Mouse (Mus musculus) lung, embryonic 15.5 days (tissue): ENCODE results near the gene Cipc. TPM values are rescaled to one million over a fixed set of nuclear protein-coding genes. Genes with fewer than 3 reads are reported as not detected.

Experiments used
- ATAC-seq: fragments of 200-750 bp; cut with Nextera tagmentation; 2 replicates; pipeline ENCODE4 v1.8.0; 2017; ENCODE audit warnings: moderate number of reproducible peaks, borderline replicate concordance; ENCODE audit not compliant: low FRiP score, low TSS enrichment; ENCODE audit errors: extremely low read depth
- H3K27ac ChIP-seq: fragments of 300-500 bp; sonication (generic); 2 replicates; pipeline ENCODE4 v1.5.1; 2015; ENCODE audit warnings: moderate library complexity, mild to moderate bottlenecking, inconsistent platforms
- H3K27me3 ChIP-seq: fragments of 300-500 bp; sonication (generic); 2 replicates; pipeline ENCODE4 v1.6.1; 2015; ENCODE audit warnings: inconsistent platforms
- H3K36me3 ChIP-seq: fragments of 300-500 bp; sonication (generic); 2 replicates; pipeline ENCODE4 v1.6.1; 2015; ENCODE audit warnings: inconsistent platforms
- H3K4me1 ChIP-seq: fragments of 300-500 bp; sonication (generic); 2 replicates; pipeline ENCODE4 v1.6.1; 2015; ENCODE audit warnings: inconsistent platforms
- H3K4me2 ChIP-seq: fragments of 300-500 bp; sonication (generic); 2 replicates; pipeline ENCODE4 v1.6.1; 2015; ENCODE audit warnings: inconsistent platforms, mild to moderate bottlenecking, moderate library complexity
- H3K4me3 ChIP-seq: fragments of 300-500 bp; sonication (generic); 2 replicates; pipeline ENCODE4 v1.5.1; 2015; ENCODE audit warnings: mild to moderate bottlenecking, inconsistent platforms
- H3K9ac ChIP-seq: fragments of 300-500 bp; sonication (generic); 2 replicates; pipeline ENCODE4 v1.6.1; 2015; ENCODE audit warnings: inconsistent platforms
- H3K9me3 ChIP-seq: fragments of 300-500 bp; sonication (generic); 2 replicates; pipeline ENCODE4 v1.6.1; 2016; ENCODE audit warnings: inconsistent platforms
- WGBS: fragments of 180-500 bp; shearing (Covaris S2); methylation state at CpG from one replicate; pipeline ENCODE4 v1.1.7; 2015; 5-methylcytosine and 5-hydroxymethylcytosine counted together
- polyA plus RNA-seq: library from polyadenylated mRNA; unstranded; fragments of >200 nt; fragmentation: Nextera tagmentation; extraction: Ambion mirVana; gene quantifications from 2 replicates; pipeline ENCODE4 v1.2.1, GENCODE M21; 2015

Gene Cipc
- polyA plus RNA-seq, 1 experiment from 2014 or later, result 19.2 TPM

GRCm38 (mm10) chr12:86984194-86984555, 37.3 kb downstream of the Cipc start:
- ATAC-seq, result no peak
- Histone ChIP-seq H3K4me1 (no peaks in the 10 kb centered on the region), H3K27ac (no peak overlapping the region), H3K4me3 (no peak overlapping the region), H3K9ac (no peak overlapping the region), H3K27me3 (peaks cover 72% of the 10 kb centered on the region), H3K4me2 (no peak overlapping the region), H3K9me3 (no peaks in the 10 kb centered on the region), H3K36me3 (no peaks in the 10 kb centered on the region)
- 5% methylated on average over 6 of the region's 6 CpGs for WGBS

DNA sequence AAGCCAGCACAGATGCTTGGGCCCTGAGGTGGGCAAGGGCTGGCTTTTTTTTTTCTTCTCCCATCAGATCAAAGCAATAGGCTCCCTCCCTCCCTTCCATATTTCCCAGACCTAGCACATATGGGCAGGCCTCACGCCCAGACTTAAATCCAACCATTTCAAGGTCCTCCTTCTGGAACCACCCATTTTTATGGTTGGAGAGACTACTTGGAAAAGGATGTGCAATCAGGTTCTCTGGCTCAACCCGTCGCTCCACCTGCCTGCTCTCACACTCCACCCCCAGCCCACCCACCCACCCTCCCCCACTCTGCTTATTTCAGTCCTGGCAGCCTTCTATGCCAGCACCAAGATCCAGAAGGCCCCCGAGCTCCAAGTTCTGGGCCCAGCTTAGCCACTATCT, 39.7 kb downstream of the Cipc start:
- Histone ChIP-seq H3K27ac (no peak overlapping the region), H3K36me3 (no peaks in the 10 kb centered on the region), H3K9ac (no peak overlapping the region), H3K4me3 (no peak overlapping the region), H3K4me1 (peaks cover 8% of the 10 kb centered on the region), H3K27me3 (peaks cover 84% of the 10 kb centered on the region), H3K9me3 (no peaks in the 10 kb centered on the region), H3K4me2 (no peak overlapping the region)
- 63% methylated on average over 4 of the region's 4 CpGs for WGBS
- no peak for ATAC-seq

- H3K9ac ChIP-seq, result no peak overlapping the region
- peaks cover 77% of the 10 kb centered on the region for H3K27me3 ChIP-seq
- H3K4me2 ChIP-seq, result no peak overlapping the region
- H3K4me1 ChIP-seq, result peaks cover 8% of the 10 kb centered on the region
- 42% methylated on average over 16 of the region's 16 CpGs for WGBS
- no peak overlapping the region for H3K27ac ChIP-seq
- H3K36me3 ChIP-seq, result no peaks in the 10 kb centered on the region
- H3K4me3 ChIP-seq, result no peak overlapping the region
- H3K9me3 ChIP-seq, result no peaks in the 10 kb centered on the region
- ATAC-seq, result no peak
Measured at GRCm38 (mm10) chr12:86988227-86988626, 41.4 kb downstream of the Cipc start.

DNA sequence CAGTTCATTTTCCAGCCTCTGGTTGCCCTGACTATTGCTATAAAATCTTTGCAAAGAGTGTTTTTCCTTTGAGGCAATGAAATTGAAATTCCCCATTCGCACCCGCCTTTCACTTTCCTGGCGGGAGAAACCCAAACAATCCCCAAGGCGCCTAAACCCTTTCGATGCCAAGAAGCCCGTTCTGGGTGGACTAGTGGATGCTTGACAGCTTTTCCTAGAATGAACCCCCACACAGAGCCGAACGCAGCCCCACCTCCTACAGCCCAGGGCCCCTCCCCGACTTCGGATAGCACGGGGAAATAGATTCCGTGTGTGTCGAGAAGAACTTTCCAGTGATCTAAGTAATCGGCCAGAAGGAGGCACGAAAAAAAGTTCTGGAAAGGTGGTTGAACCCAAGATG, 42.5 kb downstream of the Cipc start:
- Histone ChIP-seq H3K9ac (no peak overlapping the region), H3K27ac (no peak overlapping the region), H3K27me3 (peaks cover 65% of the 10 kb centered on the region), H3K4me1 (peaks cover 8% of the 10 kb centered on the region), H3K9me3 (no peaks in the 10 kb centered on the region), H3K36me3 (no peaks in the 10 kb centered on the region), H3K4me2 (no peak overlapping the region), H3K4me3 (no peak overlapping the region)
- 7% methylated on average over 15 of the region's 15 CpGs for WGBS
- no peak for ATAC-seq

DNA sequence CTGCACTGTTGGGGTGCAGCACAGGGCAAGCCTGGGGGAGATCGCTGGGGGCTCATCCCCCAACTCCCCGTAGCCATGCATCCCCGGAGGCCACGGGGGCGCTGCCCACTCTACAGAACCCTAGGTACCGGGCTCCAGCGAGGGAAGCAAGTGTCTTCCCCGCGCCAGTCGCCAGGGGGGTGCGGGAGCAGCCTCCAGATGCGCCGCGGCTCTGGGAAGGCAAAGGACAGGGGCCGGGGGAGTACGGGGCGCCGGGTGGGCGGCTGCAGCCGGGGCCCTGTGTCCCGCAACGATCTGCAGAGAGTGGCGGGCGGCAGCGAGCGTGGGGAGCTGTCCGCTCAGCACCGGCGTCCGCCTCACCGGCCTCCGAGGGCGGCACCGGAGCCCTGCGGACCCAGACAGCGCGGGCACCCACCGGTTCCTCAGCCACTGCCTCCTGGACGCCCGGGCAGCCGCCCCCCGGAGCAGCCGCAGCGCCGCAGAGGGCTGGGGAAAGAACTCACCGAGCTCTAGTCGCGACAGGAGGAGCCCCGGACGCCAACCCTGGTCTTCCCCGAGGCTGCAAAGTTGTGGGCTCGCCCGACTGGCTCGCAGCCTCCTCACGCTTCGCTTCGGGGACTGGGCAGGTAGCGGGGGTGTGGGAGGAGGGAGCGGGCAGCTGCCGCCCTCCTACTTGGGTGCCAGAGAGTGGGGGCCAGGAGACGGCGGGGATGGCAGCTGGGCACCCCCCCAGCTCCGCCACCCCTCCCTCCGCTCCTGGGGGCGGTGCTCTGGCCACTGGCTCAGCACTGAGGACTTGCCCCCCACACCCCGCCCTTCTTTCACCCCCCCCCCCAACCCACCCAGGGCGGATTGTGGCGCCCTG, 43.3 kb downstream of the Cipc start, which contains the start of gene Zdhhc22:
Zdhhc22 (minus strand) TSS at position 541 of the 865 bp plus-strand sequence.
- Histone ChIP-seq H3K9ac (no peak within 1 kb of the TSS), H3K9me3 (no peaks in the 10 kb centered on the region), H3K4me1 (peaks cover 8% of the 10 kb centered on the region), H3K4me2 (peak within 1 kb of the TSS; percentile 44), H3K27me3 (peaks cover 60% of the 10 kb centered on the region), H3K4me3 (peak within 1 kb of the TSS; percentile 7; the same call in 1 of the 2 replicates), H3K27ac (no peak within 1 kb of the TSS), H3K36me3 (no peaks in the 10 kb centered on the region)
- ATAC-seq, result peak; percentile 68
- 1% methylated on average over 60 of the region's 68 CpGs for WGBS

- H3K27ac ChIP-seq, result no peak overlapping the region
- H3K4me3 ChIP-seq, result no peak overlapping the region
- ATAC-seq, result no peak
- H3K4me1 ChIP-seq, result peaks cover 8% of the 10 kb centered on the region
- H3K9ac ChIP-seq, result no peak overlapping the region
- no peaks in the 10 kb centered on the region for H3K36me3 ChIP-seq
- 48% methylated on average over 2 of the region's 2 CpGs for WGBS
- peaks cover 60% of the 10 kb centered on the region for H3K27me3 ChIP-seq
- H3K9me3 ChIP-seq, result no peaks in the 10 kb centered on the region
- H3K4me2 ChIP-seq, result no peak overlapping the region
Measured at GRCm38 (mm10) chr12:86990755-86991110, 43.9 kb downstream of the Cipc start.

- ATAC-seq, result no peak
- no peak overlapping the region for H3K4me2 ChIP-seq
- H3K27me3 ChIP-seq, result peaks cover 31% of the 10 kb centered on the region
- peaks cover 8% of the 10 kb centered on the region for H3K4me1 ChIP-seq
- WGBS, result 31% methylated on average over 4 of the region's 4 CpGs
- H3K9me3 ChIP-seq, result no peaks in the 10 kb centered on the region
- H3K36me3 ChIP-seq, result no peaks in the 10 kb centered on the region
- no peak overlapping the region for H3K27ac ChIP-seq
- no peak overlapping the region for H3K4me3 ChIP-seq
- no peak overlapping the region for H3K9ac ChIP-seq
Measured at GRCm38 (mm10) chr12:86994166-86994565, 47.3 kb downstream of the Cipc start.

DNA sequence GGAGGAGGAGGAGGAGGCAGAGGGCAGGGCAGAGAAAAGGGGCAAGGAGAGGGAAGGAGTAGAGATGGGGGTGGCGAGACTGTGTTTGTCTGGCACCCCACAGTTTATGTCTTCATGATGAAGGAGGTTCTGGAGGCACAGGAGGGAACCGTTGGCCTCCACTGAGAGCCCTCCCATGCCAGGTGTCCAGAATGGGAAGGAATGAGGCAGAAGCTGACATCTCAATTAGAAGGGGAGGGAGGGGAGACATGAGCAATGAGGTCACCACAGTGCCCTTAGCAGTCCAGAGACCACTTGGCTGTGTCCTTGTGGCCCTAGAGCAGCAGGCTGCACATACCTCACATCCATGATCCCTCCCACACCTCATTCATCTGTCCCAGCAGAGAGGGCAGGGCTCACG, 47.9 kb downstream of the Cipc start:
- Histone ChIP-seq H3K9ac (no peak overlapping the region), H3K4me2 (no peak overlapping the region), H3K36me3 (no peaks in the 10 kb centered on the region), H3K27ac (no peak overlapping the region), H3K9me3 (no peaks in the 10 kb centered on the region), H3K4me3 (no peak overlapping the region), H3K27me3 (peaks cover 25% of the 10 kb centered on the region), H3K4me1 (peaks cover 10% of the 10 kb centered on the region)
- 41% methylated on average over 3 of the region's 3 CpGs for WGBS
- no peak for ATAC-seq

DNA sequence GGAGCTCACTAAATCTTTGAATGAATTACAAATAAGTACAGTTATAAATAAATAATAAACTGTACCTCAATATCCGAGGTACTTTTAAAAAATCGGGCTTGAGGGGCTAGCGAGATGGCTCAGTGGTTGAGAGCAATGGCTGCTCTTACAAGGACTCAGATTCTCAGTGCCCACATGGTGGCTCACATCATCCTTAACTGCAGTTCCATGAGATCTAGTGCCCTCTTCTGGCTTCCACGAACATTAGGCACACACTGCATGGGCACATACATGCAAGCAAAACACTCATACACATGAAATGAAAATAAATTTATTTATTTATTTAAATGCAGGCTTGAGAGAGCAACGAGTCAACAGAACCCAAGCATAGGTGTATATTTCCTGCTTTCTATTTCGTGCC, 49.1 kb downstream of the Cipc start:
- Histone ChIP-seq H3K4me2 (no peak overlapping the region), H3K36me3 (no peaks in the 10 kb centered on the region), H3K9ac (no peak overlapping the region), H3K4me1 (0 out of 2 replicates have a peak, but pooled peaks cover 3% of the 10 kb centered on the region), H3K9me3 (no peaks in the 10 kb centered on the region), H3K4me3 (no peak overlapping the region), H3K27me3 (peaks cover 13% of the 10 kb centered on the region), H3K27ac (no peak overlapping the region)
- ATAC-seq, result no peak
- 62% methylated on average over 6 of the region's 6 CpGs for WGBS

- Histone ChIP-seq H3K9ac (no peak overlapping the region), H3K36me3 (no peaks in the 10 kb centered on the region), H3K27ac (no peak overlapping the region), H3K27me3 (no peaks in the 10 kb centered on the region), H3K4me2 (no peak overlapping the region), H3K4me3 (no peak overlapping the region), H3K9me3 (no peaks in the 10 kb centered on the region), H3K4me1 (0 out of 2 replicates have a peak, but pooled peaks cover 3% of the 10 kb centered on the region)
- no peak for ATAC-seq
- WGBS, result 86% methylated on average over 4 of the region's 4 CpGs
Measured at GRCm38 (mm10) chr12:86998699-86999098, 51.9 kb downstream of the Cipc start.

DNA sequence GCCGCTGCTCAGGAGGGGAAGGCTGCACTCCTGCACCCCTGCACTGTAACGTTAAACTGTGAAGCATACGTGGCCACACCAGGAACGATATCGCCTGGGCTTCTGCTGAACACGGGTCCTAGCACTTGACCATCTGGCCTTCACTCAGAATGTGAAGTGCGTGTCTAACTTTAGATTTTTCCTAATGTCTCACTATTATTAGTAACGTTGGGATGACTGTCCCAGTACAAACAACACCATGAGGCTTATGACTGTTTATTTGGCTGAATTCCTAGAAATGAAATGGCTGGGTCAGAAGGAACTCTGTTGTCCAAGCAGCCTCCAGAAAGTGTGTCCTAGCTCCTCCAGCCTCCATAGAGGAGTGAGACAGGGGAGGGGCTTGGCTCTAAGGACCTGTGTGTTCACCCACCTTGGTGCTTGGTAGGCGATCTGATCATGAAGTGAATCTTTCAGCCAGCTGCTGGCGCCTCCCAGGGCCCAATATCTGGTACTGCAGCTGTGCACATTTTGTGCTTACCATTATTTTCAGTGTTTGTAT, 52.5 kb downstream of the Cipc start:
- WGBS, result 41% methylated on average over 10 of the region's 10 CpGs
- Histone ChIP-seq H3K9ac (no peak overlapping the region), H3K27me3 (no peaks in the 10 kb centered on the region), H3K9me3 (no peaks in the 10 kb centered on the region), H3K4me3 (no peak overlapping the region), H3K4me1 (0 out of 2 replicates have a peak, but pooled peaks cover 3% of the 10 kb centered on the region), H3K4me2 (no peak overlapping the region), H3K27ac (no peak overlapping the region), H3K36me3 (no peaks in the 10 kb centered on the region)
- peak; percentile 16; the same call in 1 of the 2 replicates for ATAC-seq

DNA sequence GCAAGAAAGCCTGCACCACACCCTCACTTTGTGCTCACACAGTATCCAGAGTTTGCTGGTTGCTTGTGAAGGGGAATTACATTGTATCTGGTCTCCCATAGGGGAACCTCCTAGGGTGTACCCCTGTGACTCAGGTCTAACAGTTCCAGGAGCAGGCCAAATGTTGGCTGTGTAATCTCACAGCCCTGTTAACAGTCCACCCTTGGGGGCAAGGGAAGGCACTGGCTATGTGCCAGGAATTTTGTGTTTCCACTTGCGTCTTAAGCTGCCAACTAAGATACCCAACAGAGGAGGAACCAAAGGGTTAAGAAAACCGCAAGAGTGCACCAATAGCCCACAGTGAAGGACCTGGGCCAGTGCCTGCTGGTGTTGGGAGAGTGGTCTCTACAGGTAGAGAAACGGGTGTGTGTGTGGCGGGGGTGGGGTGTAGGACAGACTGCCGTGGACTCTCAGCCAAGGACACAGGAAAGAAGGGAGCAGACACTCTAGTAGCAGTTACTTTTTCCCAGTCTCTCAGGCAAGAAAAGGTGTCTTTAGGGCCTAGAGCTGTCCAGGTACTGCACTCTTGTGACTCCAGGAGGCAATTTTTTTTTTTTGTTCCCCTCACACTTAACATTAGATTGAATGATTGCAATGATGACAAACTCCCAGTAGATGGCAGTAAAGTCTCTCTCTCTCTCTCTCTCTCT, 53.5 kb downstream of the Cipc start:
- no peaks in the 10 kb centered on the region for H3K36me3 ChIP-seq
- no peak for ATAC-seq
- H3K9me3 ChIP-seq, result no peaks in the 10 kb centered on the region
- WGBS, result 51% methylated on average over 5 of the region's 5 CpGs
- H3K9ac ChIP-seq, result no peak overlapping the region
- no peak overlapping the region for H3K4me2 ChIP-seq
- 0 out of 2 replicates have a peak, but pooled peaks cover 3% of the 10 kb centered on the region for H3K4me1 ChIP-seq
- H3K27ac ChIP-seq, result no peak overlapping the region
- H3K4me3 ChIP-seq, result no peak overlapping the region
- H3K27me3 ChIP-seq, result no peaks in the 10 kb centered on the region
